Mouse (Mus musculus) heart, embryonic 13.5 days (tissue): ENCODE data around the gene Slc2a1. TPM values are rescaled to one million over a fixed set of nuclear protein-coding genes. Genes with fewer than 3 reads are reported as not detected.

ENCODE experiments used
- ATAC-seq: fragments of 200-750 bp; cut with Nextera tagmentation; 2 replicates; pipeline ENCODE4 v1.8.0; 2017; ENCODE audit warnings: moderate TSS enrichment; ENCODE audit not compliant: insufficient number of reproducible peaks, low FRiP score, low TSS enrichment; ENCODE audit errors: extremely low read depth
- H3K27ac ChIP-seq: fragments of 300-500 bp; sonication (generic); replicated peaks from 2 replicates; pipeline ENCODE4 v1.5.1; 2015; ENCODE audit warnings: moderate library complexity, mild to moderate bottlenecking, inconsistent platforms
- H3K27me3 ChIP-seq: fragments of 300-500 bp; sonication (generic); replicated peaks from 2 replicates; pipeline ENCODE4 v1.6.1; 2015; ENCODE audit warnings: mild to moderate bottlenecking, inconsistent platforms
- H3K36me3 ChIP-seq: fragments of 300-500 bp; sonication (generic); 2 replicates; pipeline ENCODE4 v1.6.1; 2015; ENCODE audit warnings: mild to moderate bottlenecking, inconsistent platforms
- H3K4me1 ChIP-seq: fragments of 300-500 bp; sonication (generic); 2 replicates; pipeline ENCODE4 v1.6.1; 2015; ENCODE audit warnings: inconsistent platforms
- H3K4me2 ChIP-seq: fragments of 300-500 bp; sonication (generic); 2 replicates; pipeline ENCODE4 v1.6.1; 2015; ENCODE audit warnings: inconsistent platforms, mild to moderate bottlenecking, moderate library complexity
- H3K4me3 ChIP-seq: fragments of 300-500 bp; sonication (generic); 2 replicates; pipeline ENCODE4 v1.5.1; 2015; ENCODE audit warnings: moderate library complexity, mild to moderate bottlenecking, inconsistent platforms
- H3K9ac ChIP-seq: fragments of 300-500 bp; sonication (generic); 2 replicates; pipeline ENCODE4 v1.6.1; 2015; ENCODE audit warnings: inconsistent platforms, mild to moderate bottlenecking, moderate library complexity
- H3K9me3 ChIP-seq: fragments of 300-500 bp; sonication (generic); 2 replicates; pipeline ENCODE4 v1.6.1; 2016; ENCODE audit warnings: inconsistent platforms
- WGBS: fragments of 180-500 bp; shearing (Covaris S2); methylation state at CpG from one replicate; pipeline ENCODE4 v1.1.7; 2015; ENCODE audit warnings: mixed read lengths; 5-methylcytosine and 5-hydroxymethylcytosine counted together
- polyA plus RNA-seq: library from polyadenylated mRNA; unstranded; fragments of >200 nt; fragmentation: Nextera tagmentation; extraction: Ambion mirVana; gene quantifications from 2 replicates; pipeline ENCODE4 v1.2.1, GENCODE M21; 2015

Slc2a1 gene
- polyA plus RNA-seq, 1 experiment from 2014 or later = 180 TPM

- no peaks in the 10 kb centered on the region for H3K36me3 ChIP-seq
- peaks cover 10% of the 10 kb centered on the region for H3K4me1 ChIP-seq
- WGBS = 73% methylated on average over 11 of the region's 11 CpGs
- H3K27me3 ChIP-seq = peaks cover 20% of the 10 kb centered on the region
- ATAC-seq = no peak
- H3K9ac ChIP-seq = no peak overlapping the region
- H3K9me3 ChIP-seq = no peaks in the 10 kb centered on the region
- no peak overlapping the region for H3K4me2 ChIP-seq
- H3K27ac ChIP-seq = no peak overlapping the region
- H3K4me3 ChIP-seq = no peak overlapping the region
Measured at GRCm38 (mm10) chr4:119148741-119149140, 40.2 kb downstream of the Slc2a1 start.

GRCm38 (mm10) chr4:119157186-119157585, 48.7 kb downstream of the Slc2a1 start:
- no peak overlapping the region for H3K27ac ChIP-seq
- H3K4me3 ChIP-seq = no peak overlapping the region
- no peaks in the 10 kb centered on the region for H3K9me3 ChIP-seq
- H3K27me3 ChIP-seq = no peaks in the 10 kb centered on the region
- H3K4me1 ChIP-seq = no peaks in the 10 kb centered on the region
- H3K4me2 ChIP-seq = no peak overlapping the region
- no peaks in the 10 kb centered on the region for H3K36me3 ChIP-seq
- ATAC-seq = no peak
- 34% methylated on average over 2 of the region's 2 CpGs for WGBS
- no peak overlapping the region for H3K9ac ChIP-seq

- Histone ChIP-seq H3K4me1 (no peaks in the 10 kb centered on the region), H3K4me3 (no peak overlapping the region), H3K36me3 (no peaks in the 10 kb centered on the region), H3K9ac (no peak overlapping the region), H3K9me3 (no peaks in the 10 kb centered on the region), H3K27ac (no peak overlapping the region), H3K4me2 (no peak overlapping the region), H3K27me3 (no peaks in the 10 kb centered on the region)
- ATAC-seq = no peak
- 59% methylated on average over 5 of the region's 5 CpGs for WGBS
Measured at GRCm38 (mm10) chr4:119157891-119158290, 49.4 kb downstream of the Slc2a1 start.

- ATAC-seq = no peak
- H3K36me3 ChIP-seq = no peaks in the 10 kb centered on the region
- no peaks in the 10 kb centered on the region for H3K4me1 ChIP-seq
- no peaks in the 10 kb centered on the region for H3K27me3 ChIP-seq
- 61% methylated on average over 3 of the region's 3 CpGs for WGBS
- no peak overlapping the region for H3K4me2 ChIP-seq
- H3K9ac ChIP-seq = no peak overlapping the region
- no peak overlapping the region for H3K27ac ChIP-seq
- H3K4me3 ChIP-seq = no peak overlapping the region
- H3K9me3 ChIP-seq = no peaks in the 10 kb centered on the region
Measured at GRCm38 (mm10) chr4:119161358-119161757, 52.8 kb downstream of the Slc2a1 start.

- H3K4me1 ChIP-seq = no peaks in the 10 kb centered on the region
- H3K36me3 ChIP-seq = 0 out of 2 replicates have a peak, but pooled peaks cover 2% of the 10 kb centered on the region
- no peak overlapping the region for H3K9ac ChIP-seq
- no peak overlapping the region for H3K4me3 ChIP-seq
- 70% methylated on average over 4 of the region's 4 CpGs for WGBS
- H3K4me2 ChIP-seq = no peak overlapping the region
- no peak for ATAC-seq
- no peak overlapping the region for H3K27ac ChIP-seq
- H3K27me3 ChIP-seq = no peaks in the 10 kb centered on the region
- H3K9me3 ChIP-seq = no peaks in the 10 kb centered on the region
Measured at GRCm38 (mm10) chr4:119162990-119163389, 54.5 kb downstream of the Slc2a1 start.

GRCm38 (mm10) chr4:119165916-119166315, 57.4 kb downstream of the Slc2a1 start:
- Histone ChIP-seq H3K4me2 (no peak overlapping the region), H3K27ac (no peak overlapping the region), H3K36me3 (peaks cover 31% of the 10 kb centered on the region), H3K9ac (no peak overlapping the region), H3K9me3 (no peaks in the 10 kb centered on the region), H3K4me1 (no peaks in the 10 kb centered on the region), H3K27me3 (no peaks in the 10 kb centered on the region), H3K4me3 (no peak overlapping the region)
- WGBS = 53% methylated on average over 7 of the region's 7 CpGs
- ATAC-seq = no peak

GRCm38 (mm10) chr4:119167068-119167467, 58.6 kb downstream of the Slc2a1 start:
- ATAC-seq = no peak

GRCm38 (mm10) chr4:119167663-119168062, 59.2 kb downstream of the Slc2a1 start:
- Histone ChIP-seq H3K27ac (no peak overlapping the region), H3K36me3 (peaks cover 41% of the 10 kb centered on the region), H3K4me1 (peaks cover 17% of the 10 kb centered on the region), H3K4me3 (no peak overlapping the region), H3K9ac (no peak overlapping the region), H3K27me3 (no peaks in the 10 kb centered on the region), H3K4me2 (no peak overlapping the region), H3K9me3 (no peaks in the 10 kb centered on the region)
- 6% methylated on average over 4 of the region's 4 CpGs for whole genome bisulfite sequencing
- no peak for ATAC-seq

More at GRCm38 (mm10) chr4:119167068-119167467, 58.6 kb downstream of the Slc2a1 start:
- Histone ChIP-seq H3K4me1 (peaks cover 11% of the 10 kb centered on the region), H3K27ac (no peak overlapping the region), H3K9ac (no peak overlapping the region), H3K27me3 (no peaks in the 10 kb centered on the region), H3K4me2 (no peak overlapping the region), H3K9me3 (no peaks in the 10 kb centered on the region), H3K36me3 (peaks cover 38% of the 10 kb centered on the region), H3K4me3 (no peak overlapping the region)
- WGBS = 76% methylated on average over 4 of the region's 4 CpGs

GRCm38 (mm10) chr4:119172919-119173650, 64.6 kb downstream of the Slc2a1 start:
- H3K4me2 ChIP-seq = peak overlapping the region; percentile 87
- peak overlapping the region; percentile 75 for H3K27ac ChIP-seq
- 32% methylated on average over 18 of the region's 18 CpGs for WGBS

GRCm38 (mm10) chr4:119173851-119174453, 65.4 kb downstream of the Slc2a1 start, which contains the start of gene Zfp691:
Gene Zfp691 (minus strand): TSS chr4:119174195.
- Histone ChIP-seq H3K27ac (peak within 1 kb of the TSS; percentile 75), H3K4me3 (peak within 1 kb of the TSS; percentile 90), H3K4me1 (peaks cover 28% of the 10 kb centered on the region), H3K9me3 (no peaks in the 10 kb centered on the region), H3K36me3 (peaks cover 29% of the 10 kb centered on the region), H3K4me2 (peak within 1 kb of the TSS; percentile 87), H3K9ac (peak within 1 kb of the TSS; percentile 95), H3K27me3 (no peaks in the 10 kb centered on the region)
- WGBS = under 1% methylated on average over 40 of the region's 40 CpGs
- peak; percentile 100 for ATAC-seq

More at GRCm38 (mm10) chr4:119172919-119173650, 64.6 kb downstream of the Slc2a1 start:
- H3K4me1 ChIP-seq = peaks cover 23% of the 10 kb centered on the region
- H3K9ac ChIP-seq = peak overlapping the region; percentile 95
- H3K4me3 ChIP-seq = peak overlapping the region; percentile 90
- no peak for ATAC-seq
- H3K9me3 ChIP-seq = no peaks in the 10 kb centered on the region
- peaks cover 38% of the 10 kb centered on the region for H3K36me3 ChIP-seq
- H3K27me3 ChIP-seq = no peaks in the 10 kb centered on the region

GRCm38 (mm10) chr4:119177702-119178101, 69.2 kb downstream of the Slc2a1 start:
- Histone ChIP-seq H3K4me3 (no peak overlapping the region), H3K4me2 (no peak overlapping the region), H3K27me3 (no peaks in the 10 kb centered on the region), H3K9me3 (no peaks in the 10 kb centered on the region), H3K36me3 (no peaks in the 10 kb centered on the region), H3K9ac (no peak overlapping the region), H3K27ac (no peak overlapping the region), H3K4me1 (peaks cover 21% of the 10 kb centered on the region)
- ATAC-seq = no peak
- WGBS = 61% methylated on average over 5 of the region's 5 CpGs
